Mouse (Mus musculus) MEL (cell line): ENCODE results near the gene Il12rb1. TPM values are rescaled to one million over a fixed set of nuclear protein-coding genes. Genes with fewer than 3 reads are reported as not detected.

ENCODE experiments used
- DNase-seq: peaks from one replicate; pipeline ENCODE4 v3.0.0; 2011; ENCODE audit warnings: low read depth, low spot score
- H3K27ac ChIP-seq: 2 replicates; pipeline ENCODE4 v1.5.1; 2012; ENCODE audit warnings: low read depth, mild to moderate bottlenecking, control low read depth, low read length, moderate library complexity; ENCODE audit not compliant: control insufficient read depth
- H3K27me3 ChIP-seq, 2 experiments: fragments of 150-350 bp in 1 of 2; sonication (generic) in 1 of 2; 2 replicates each; pipeline ENCODE4 v1.6.1; 2012; ENCODE audit warnings: low read length in 2 of 2, mild to moderate bottlenecking in 2 of 2, improper control_type of control experiment in 1 of 2, moderate library complexity in 1 of 2; ENCODE audit not compliant: insufficient read depth in 2 of 2, control insufficient read depth in 1 of 2
- H3K36me3 ChIP-seq, 2 experiments: 2 replicates each; pipeline ENCODE4 v1.6.1; 2012 to 2014; ENCODE audit warnings: low read length in 2 of 2, improper control_type of control experiment in 1 of 2, inconsistent platforms in 1 of 2, mild to moderate bottlenecking in 1 of 2; ENCODE audit not compliant: insufficient read depth in 2 of 2, control insufficient read depth in 1 of 2
- H3K4me1 ChIP-seq, 2 experiments: fragments of 150-350 bp in 1 of 2; sonication (generic) in 1 of 2; 2 replicates each; pipeline ENCODE4 v1.6.1; 2012; ENCODE audit warnings: low read length in 2 of 2, improper control_type of control experiment in 1 of 2, mild to moderate bottlenecking in 1 of 2; ENCODE audit not compliant: insufficient read depth in 2 of 2, control insufficient read depth in 1 of 2
- H3K4me3 ChIP-seq, 2 experiments: fragments of 150-350 bp in 1 of 2; sonication (generic) in 1 of 2; 2 replicates each; pipeline ENCODE4 v1.5.1; 2012; ENCODE audit warnings: low read depth in 2 of 2, low read length in 2 of 2, mild to moderate bottlenecking in 2 of 2, moderate library complexity in 2 of 2, control low read depth in 1 of 2, improper control_type of control experiment in 1 of 2; ENCODE audit not compliant: control insufficient read depth in 1 of 2, insufficient read depth in 1 of 2
- H3K79me2 ChIP-seq: 2 replicates; pipeline ENCODE4 v1.6.1; 2012; ENCODE audit warnings: mild to moderate bottlenecking, low read length, moderate library complexity; ENCODE audit not compliant: control insufficient read depth, poor library complexity, insufficient read depth
- H3K9ac ChIP-seq: 2 replicates; pipeline ENCODE4 v1.6.1; 2012; ENCODE audit warnings: low read depth, mild to moderate bottlenecking, control low read depth, low read length, moderate library complexity; ENCODE audit not compliant: control insufficient read depth, poor library complexity, severe bottlenecking
- H3K9me3 ChIP-seq: fragments of 150-350 bp; sonication (generic); replicated peaks from 2 replicates; pipeline ENCODE4 v1.6.1; 2012; ENCODE audit warnings: mild to moderate bottlenecking, low read length, improper control_type of control experiment, moderate library complexity; ENCODE audit not compliant: insufficient read depth
- BHLHE40 ChIP-seq: IDR thresholded peaks from 2 replicates; pipeline ENCODE4 v1.6.1; 2012; ENCODE audit warnings: low read depth, mild to moderate bottlenecking, inconsistent platforms, low read length, improper control_type of control experiment, borderline replicate concordance
- CHD2 ChIP-seq: IDR thresholded peaks from 2 replicates; pipeline ENCODE4 v1.6.1; 2011; ENCODE audit warnings: low read length, improper control_type of control experiment
- CTCF ChIP-seq, 3 experiments: IDR thresholded peaks in 2 of 3; conservative IDR thresholded peaks in 1 of 3; 2 replicates each; pipeline ENCODE4 v1.5.1; 2011 to 2012; ENCODE audit warnings: low read length in 3 of 3, low read depth in 2 of 3, mild to moderate bottlenecking in 2 of 3, improper control_type of control experiment in 1 of 3, inconsistent platforms in 1 of 3, mixed read lengths in 1 of 3, moderate library complexity in 1 of 3; ENCODE audit not compliant: control insufficient read depth in 1 of 3, insufficient read depth in 1 of 3, poor library complexity in 1 of 3, severe bottlenecking in 1 of 3
- GABPA ChIP-seq: IDR thresholded peaks from 2 replicates; pipeline ENCODE4 v1.6.1; 2012; ENCODE audit warnings: low read depth, mild to moderate bottlenecking, inconsistent platforms, low read length, improper control_type of control experiment, moderate library complexity
- GATA1 ChIP-seq: IDR thresholded peaks from 2 replicates; pipeline ENCODE4 v1.6.1; 2011; ENCODE audit warnings: low read depth, low read length, improper control_type of control experiment
- KAT2A ChIP-seq: conservative IDR thresholded peaks from 2 replicates; pipeline ENCODE4 v1.6.1; 2012; ENCODE audit warnings: low read depth, low read length, improper control_type of control experiment, inconsistent platforms
- MAX ChIP-seq: IDR thresholded peaks from 2 replicates; pipeline ENCODE4 v1.6.1; 2011; ENCODE audit warnings: low read length, improper control_type of control experiment
- MAZ ChIP-seq: IDR thresholded peaks from 2 replicates; pipeline ENCODE4 v1.6.1; 2012; ENCODE audit warnings: low read depth, mild to moderate bottlenecking, inconsistent platforms, low read length, improper control_type of control experiment
- MYC ChIP-seq: IDR thresholded peaks from 2 replicates; pipeline ENCODE4 v1.6.1; 2011; ENCODE audit warnings: low read depth, mild to moderate bottlenecking, low read length, improper control_type of control experiment, moderate library complexity
- POLR2A ChIP-seq, 2 experiments: IDR thresholded peaks; 2 replicates each; pipeline ENCODE4 v1.6.1; 2011 to 2012; ENCODE audit warnings: low read length in 2 of 2, mild to moderate bottlenecking in 2 of 2, control low read depth in 1 of 2, improper control_type of control experiment in 1 of 2, low read depth in 1 of 2, moderate library complexity in 1 of 2; ENCODE audit not compliant: control insufficient read depth in 1 of 2, insufficient read depth in 1 of 2, poor library complexity in 1 of 2
- POLR2AphosphoS5 ChIP-seq: IDR thresholded peaks from 2 replicates; pipeline ENCODE4 v1.6.1; 2012; ENCODE audit warnings: low read depth, borderline replicate concordance, mild to moderate bottlenecking, inconsistent platforms, low read length, moderate library complexity, mixed read lengths
- RAD21 ChIP-seq: IDR thresholded peaks from 2 replicates; pipeline ENCODE4 v1.6.1; 2011; ENCODE audit warnings: mild to moderate bottlenecking, low read depth, low read length, improper control_type of control experiment
- RCOR1 ChIP-seq: IDR thresholded peaks from 2 replicates; pipeline ENCODE4 v1.6.1; 2012; ENCODE audit warnings: low read depth, mild to moderate bottlenecking, inconsistent platforms, low read length, improper control_type of control experiment
- SIN3A ChIP-seq: IDR thresholded peaks from 2 replicates; pipeline ENCODE4 v1.6.1; 2012; ENCODE audit warnings: low read length, improper control_type of control experiment, inconsistent platforms
- SMC3 ChIP-seq: IDR thresholded peaks from 2 replicates; pipeline ENCODE4 v1.6.1; 2011; ENCODE audit warnings: low read depth, low read length, improper control_type of control experiment
- TAL1 ChIP-seq: IDR thresholded peaks from 2 replicates; pipeline ENCODE4 v1.6.1; 2012; ENCODE audit warnings: mild to moderate bottlenecking, inconsistent platforms, low read length, moderate library complexity, mixed read lengths
- UBTF ChIP-seq: IDR thresholded peaks from 2 replicates; pipeline ENCODE4 v1.6.1; 2012; ENCODE audit warnings: low read depth, mild to moderate bottlenecking, inconsistent platforms, low read length, improper control_type of control experiment, moderate library complexity, borderline replicate concordance; ENCODE audit not compliant: insufficient read depth
- USF1 ChIP-seq: IDR thresholded peaks from 2 replicates; pipeline ENCODE4 v1.6.1; 2014; ENCODE audit warnings: low read depth, mild to moderate bottlenecking, inconsistent platforms, low read length, improper control_type of control experiment, moderate library complexity
- USF2 ChIP-seq, 2 experiments: IDR thresholded peaks; 2 replicates each; pipeline ENCODE4 v1.6.1; 2011 to 2012; ENCODE audit warnings: improper control_type of control experiment in 2 of 2, low read length in 2 of 2, borderline replicate concordance in 1 of 2, inconsistent platforms in 1 of 2, low read depth in 1 of 2, mild to moderate bottlenecking in 1 of 2; ENCODE audit not compliant: insufficient read depth in 1 of 2
- ZMIZ1 ChIP-seq: IDR thresholded peaks from 2 replicates; pipeline ENCODE4 v1.6.1; 2012; ENCODE audit warnings: low read depth, mild to moderate bottlenecking, inconsistent platforms, low read length, improper control_type of control experiment, moderate library complexity
- ZNF384 ChIP-seq: IDR thresholded peaks from 2 replicates; pipeline ENCODE4 v1.6.1; 2012; ENCODE audit warnings: low read depth, mild to moderate bottlenecking, inconsistent platforms, low read length, improper control_type of control experiment
- polyA plus RNA-seq, 2 experiments: library from polyadenylated mRNA; stranded (reverse) in 1 of 2; unstranded in 1 of 2; fragments of >175 nt in 1 of 2; fragments of >200 nt in 1 of 2; gene quantifications; 2 replicates each; pipeline versions ENCODE4 v1.2.1 to v1.2.4; 2012; ENCODE audit warnings: low replicate concordance in 2 of 2, low read depth in 1 of 2; ENCODE audit not compliant: insufficient read length in 2 of 2, insufficient read depth in 1 of 2, missing spikeins in 1 of 2
- total RNA-seq: library from RNA; depleted of rRNA; stranded (reverse); fragments of 300-350 nt; gene quantifications from 2 replicates; pipeline ENCODE4 v1.2.3, GENCODE M21; 2012

Gene Il12rb1
- total and polyA plus RNA-seq, 3 experiments, result 1.2 to 2.2 TPM; not detected in 1

DNA sequence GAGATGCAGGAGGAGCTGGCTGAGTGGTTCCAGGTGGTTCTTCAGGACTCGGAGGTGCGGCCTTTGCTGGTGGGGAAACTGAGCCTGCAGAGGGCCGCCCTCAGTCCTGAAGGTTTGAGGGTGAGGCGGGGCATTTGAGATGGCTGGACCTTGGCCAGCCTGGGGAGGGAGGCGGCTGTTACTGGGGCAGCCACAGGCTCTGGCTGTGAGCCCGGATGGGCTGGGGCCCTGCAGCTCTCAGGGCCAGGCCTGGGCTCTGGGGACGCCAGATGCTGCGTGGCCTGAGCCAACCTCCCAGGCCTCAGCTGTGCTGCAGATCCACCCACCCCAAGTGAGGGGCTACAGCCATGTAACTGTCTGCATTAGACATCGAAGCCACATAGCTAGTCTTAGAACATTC, 34.4 kb upstream of the Il12rb1 start:
- Histone ChIP-seq H3K79me2 (peaks cover 15% of the 10 kb centered on the region), H3K9me3 (no peaks in the 10 kb centered on the region), H3K36me3 (no peaks in the 10 kb centered on the region; a peak in 2 of 4 replicates), H3K4me3 (no peak overlapping the region), H3K9ac (no peak overlapping the region), H3K27me3 (no peaks in the 10 kb centered on the region), H3K27ac (no peak overlapping the region), H3K4me1 (peaks cover 0 to 11% of the 10 kb centered on the region in 2 experiments; a peak in 2 of 4 replicates)
- DNase-seq, result no peak
- TF ChIP-seq POLR2A (IDR thresholded peaks at IDR 0.05; ENCODE audit: control insufficient read depth in 1 of 2, insufficient read depth in 1 of 2, low read depth in 1 of 2, low read length in 2 of 2, poor library complexity in 1 of 2), result no peak
- TF ChIP-seq BHLHE40, result no peak
- no peak for TF ChIP-seq SIN3A
- TF ChIP-seq MAZ, result no peak
- TF ChIP-seq POLR2AphosphoS5, result no peak
- no peak for TF ChIP-seq MYC
- TF ChIP-seq GABPA, result no peak
- no peak for TF ChIP-seq CHD2

DNA sequence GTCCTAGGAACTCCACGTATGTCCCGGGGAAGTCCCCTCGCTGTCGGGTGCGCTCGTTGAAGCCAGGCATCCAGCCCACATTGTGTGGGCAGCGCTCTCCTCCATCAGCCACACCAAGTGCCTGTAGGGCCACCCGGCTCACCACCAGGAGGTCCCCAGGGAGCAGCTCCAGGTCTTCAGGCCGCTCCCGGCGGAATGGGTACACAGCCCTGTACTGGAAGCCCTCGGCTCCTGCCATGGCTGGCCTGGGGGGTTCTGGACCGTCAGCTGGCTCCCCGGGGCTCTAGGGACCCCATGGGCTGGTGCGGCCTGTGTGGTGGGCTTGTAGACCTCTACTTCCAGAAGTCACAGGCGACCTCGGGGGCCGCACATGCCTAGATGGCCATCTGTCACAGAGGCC, 33.5 kb upstream of the Il12rb1 start:
- Histone ChIP-seq H3K9me3 (no peaks in the 10 kb centered on the region), H3K27me3 (no peaks in the 10 kb centered on the region), H3K79me2 (peaks cover 15% of the 10 kb centered on the region), H3K4me3 (no peak overlapping the region), H3K4me1 (peaks cover 0 to 11% of the 10 kb centered on the region in 2 experiments; a peak in 2 of 4 replicates), H3K27ac (no peak overlapping the region), H3K36me3 (no peaks in the 10 kb centered on the region; a peak in 2 of 4 replicates), H3K9ac (no peak overlapping the region)
- DNase-seq, result no peak
- TF ChIP-seq GABPA, result no peak
- TF ChIP-seq RCOR1, result no peak
- TF ChIP-seq USF1, result no peak
- TF ChIP-seq KAT2A, result no peak
- no peak for TF ChIP-seq MAX
- no peak for TF ChIP-seq RAD21
- TF ChIP-seq UBTF, result no peak
- TF ChIP-seq GATA1, result no peak
- TF ChIP-seq USF2 (IDR thresholded peaks at IDR 0.05; ENCODE audit: borderline replicate concordance in 1 of 2, insufficient read depth in 1 of 2, low read depth in 1 of 2, low read length in 2 of 2), result no peak
- no peak for TF ChIP-seq TAL1
- no peak for TF ChIP-seq CTCF (IDR thresholded peaks at IDR 0.05 in 2 of 3, conservative IDR thresholded peaks at IDR 0.05 in 1 of 3; ENCODE audit: control insufficient read depth in 1 of 3, insufficient read depth in 1 of 3, low read depth in 2 of 3, low read length in 3 of 3, poor library complexity in 1 of 3, severe bottlenecking in 1 of 3)
- TF ChIP-seq SMC3, result no peak
- TF ChIP-seq ZNF384, result no peak
- no peak for TF ChIP-seq SIN3A
- TF ChIP-seq ZMIZ1, result no peak
